Mouse (Mus musculus): ENCODE results near the gene Copz1.

Copz1 gene

GRCm38 (mm10) chr15:103341547-103341946 is 69.0 kb downstream of the Copz1 start:
- DNase-seq = no peak

- DNase-seq = peak; percentile 74 to 81
Measured at GRCm38 (mm10) chr15:103342415-103342814, 69.9 kb downstream of the Copz1 start.

DNA sequence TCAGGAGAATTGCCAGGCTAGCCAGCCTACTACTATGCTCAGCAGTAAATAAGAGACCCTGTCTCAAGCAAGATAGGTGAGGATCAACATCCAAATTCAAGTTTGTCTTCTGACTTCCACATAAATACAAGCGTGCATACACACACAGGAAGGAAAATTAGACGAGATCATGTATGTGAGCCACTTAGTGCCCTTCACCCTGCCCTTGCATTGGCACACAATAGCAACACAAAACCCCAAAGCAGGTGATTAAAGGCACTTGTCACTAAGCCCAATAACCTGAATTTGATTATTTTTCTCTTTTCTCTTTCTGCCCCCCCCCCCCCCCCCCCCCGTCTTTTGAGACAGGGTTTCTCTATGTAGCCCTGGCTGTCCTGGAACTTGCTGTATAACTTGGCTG is 70.5 kb downstream of the Copz1 start:
- no peak for DNase-seq

DNA sequence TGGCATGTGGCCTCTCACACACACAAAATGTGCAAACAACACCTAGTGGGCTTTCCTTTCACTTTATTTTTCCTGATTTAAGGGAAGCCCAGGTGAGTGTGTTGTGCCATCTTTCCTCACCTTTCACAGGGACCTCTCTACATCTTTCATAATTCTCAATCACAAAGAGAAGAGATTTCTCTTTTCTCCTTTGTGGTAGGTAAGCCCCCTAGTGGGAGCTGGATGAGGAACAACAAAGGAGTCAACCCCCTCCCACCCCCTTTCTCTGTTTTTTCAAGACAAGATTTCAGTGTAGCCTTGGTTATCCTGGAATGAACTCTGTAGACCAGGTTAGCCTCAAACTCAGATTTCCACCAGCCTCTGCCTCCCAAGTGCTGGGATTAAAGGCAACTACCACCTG is 71.0 kb downstream of the Copz1 start:
- no peak for DNase-seq

DNA sequence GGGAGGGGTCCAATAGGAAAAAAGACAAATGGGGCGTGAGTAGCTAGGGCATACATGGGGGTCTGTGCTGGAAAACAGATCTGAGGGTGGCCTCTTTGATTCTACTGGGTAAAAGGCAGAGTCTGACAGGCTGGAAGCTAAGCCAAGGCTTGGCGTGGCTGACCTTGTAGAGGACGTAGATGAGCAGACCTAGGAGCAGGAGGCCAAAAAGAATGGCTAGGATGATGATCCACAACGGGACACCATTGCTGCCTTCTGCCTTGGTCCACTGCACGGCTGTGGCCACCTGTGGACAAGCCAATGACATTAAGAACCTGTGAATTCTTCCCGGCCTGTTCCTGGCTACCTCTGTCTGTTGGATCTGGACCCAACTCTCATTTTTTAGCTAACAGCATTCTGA is 73.3 kb downstream of the Copz1 start:
- no peak for DNase-seq

DNA sequence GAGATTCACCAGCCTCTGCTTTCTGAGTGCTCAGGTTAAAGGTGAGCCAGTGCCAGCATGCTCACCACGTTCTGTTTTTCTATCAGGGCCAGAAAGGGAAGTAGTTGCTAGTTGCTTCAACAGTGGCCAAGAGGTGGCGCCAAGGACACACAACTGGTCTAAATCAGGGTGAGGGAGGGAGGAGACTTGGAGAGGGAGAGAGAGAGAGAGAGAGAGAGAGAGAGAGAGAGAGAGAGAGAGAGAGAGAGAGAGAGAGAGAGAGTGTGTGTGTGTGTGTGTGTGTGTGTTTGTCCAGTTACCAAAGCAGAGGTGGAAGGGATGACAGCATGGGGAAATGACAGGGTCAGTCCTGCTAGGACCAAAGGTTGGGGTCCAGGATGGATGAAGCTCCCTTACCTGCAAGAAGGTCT is 74.8 kb downstream of the Copz1 start:
- DNase-seq = peak; percentile 63 to 72
